Mouse (Mus musculus): ENCODE measurements around the gene Ggt5. TPM values are rescaled to one million over a fixed set of nuclear protein-coding genes. Genes with fewer than 3 reads are reported as not detected.

Ggt5 gene
- polyA plus RNA-seq, 2 experiments = 0.27 to 0.65 TPM

GRCm38 (mm10) chr10:75651381-75652068 lies 62.4 kb downstream of the Ggt5 start:
- TF ChIP-seq EP300 (IDR thresholded peaks at IDR 0.05; ENCODE audit: low read depth) = no peak
- TF ChIP-seq CTCF (IDR thresholded peaks at IDR 0.05; ENCODE audit: low read depth) = no peak
- Histone ChIP-seq H3K4me2 (ENCODE audit: low read depth) (no peak overlapping the region), H3K4me3 (ENCODE audit: insufficient read depth in 1 of 2, low read depth in 2 of 2, low read length in 2 of 2) (no peak overlapping the region), H3K27ac (no peak overlapping the region), H3K27me3 (ENCODE audit: control insufficient read depth, insufficient read depth, low read length) (no peaks in the 10 kb centered on the region), H3K4me1 (replicated peaks; ENCODE audit: control insufficient read depth in 2 of 2, insufficient read depth in 2 of 2, low read length in 1 of 2) (no peaks in the 10 kb centered on the region), H3K36me3 (replicated peaks; ENCODE audit: control insufficient read depth, insufficient read depth, low read depth) (peaks cover 28% of the 10 kb centered on the region), H3K9ac (replicated peaks) (no peak overlapping the region), H3K9me3 (ENCODE audit: control insufficient read depth, low read length) (no peaks in the 10 kb centered on the region)
- 90% methylated on average over 16 of the region's 16 CpGs for WGBS (ENCODE audit: insufficient replicate concordance)
- ATAC-seq (ENCODE audit: insufficient read depth) = no peak
- no peak for DNase-seq (ENCODE audit: low read depth in 3 of 3, low spot score in 3 of 3)

GRCm38 (mm10) chr10:75654053-75654452 lies 64.9 kb downstream of the Ggt5 start:
- 73% methylated on average over 4 of the region's 4 CpGs for WGBS (ENCODE audit: insufficient replicate concordance)
- TF ChIP-seq EP300 (IDR thresholded peaks at IDR 0.05; ENCODE audit: low read depth) (no peak), CTCF (IDR thresholded peaks at IDR 0.05; ENCODE audit: low read depth) (no peak)
- H3K27me3 ChIP-seq (ENCODE audit: control insufficient read depth, insufficient read depth, low read length) = no peaks in the 10 kb centered on the region
- no peak for DNase-seq (ENCODE audit: low read depth in 3 of 3, low spot score in 3 of 3)
- H3K4me1 ChIP-seq (replicated peaks; ENCODE audit: control insufficient read depth in 2 of 2, insufficient read depth in 2 of 2, low read length in 1 of 2) = no peaks in the 10 kb centered on the region
- no peak overlapping the region for H3K9ac ChIP-seq (replicated peaks)
- no peak for ATAC-seq (ENCODE audit: insufficient read depth)
- H3K27ac ChIP-seq = no peak overlapping the region
- H3K4me2 ChIP-seq (ENCODE audit: low read depth) = no peak overlapping the region
- no peak overlapping the region for H3K4me3 ChIP-seq (ENCODE audit: insufficient read depth in 1 of 2, low read depth in 2 of 2, low read length in 2 of 2)
- no peaks in the 10 kb centered on the region for H3K9me3 ChIP-seq (ENCODE audit: control insufficient read depth, low read length)
- peaks cover 35% of the 10 kb centered on the region for H3K36me3 ChIP-seq (replicated peaks; ENCODE audit: control insufficient read depth, insufficient read depth, low read depth)

- Histone ChIP-seq H3K9me3 (ENCODE audit: control insufficient read depth, low read length) (no peaks in the 10 kb centered on the region), H3K36me3 (replicated peaks; ENCODE audit: control insufficient read depth, insufficient read depth, low read depth) (peaks cover 40% of the 10 kb centered on the region)
- 87% methylated on average over 5 of the region's 5 CpGs for WGBS (ENCODE audit: insufficient replicate concordance)
Measured at GRCm38 (mm10) chr10:75657165-75657564, 68.0 kb downstream of the Ggt5 start.

GRCm38 (mm10) chr10:75657772-75658171 lies 68.6 kb downstream of the Ggt5 start:
- Histone ChIP-seq H3K4me1 (replicated peaks; ENCODE audit: control insufficient read depth in 2 of 2, insufficient read depth in 2 of 2, low read length in 1 of 2) (no peaks in the 10 kb centered on the region), H3K9ac (replicated peaks) (no peak overlapping the region), H3K9me3 (ENCODE audit: control insufficient read depth, low read length) (no peaks in the 10 kb centered on the region), H3K4me3 (ENCODE audit: insufficient read depth in 1 of 2, low read depth in 2 of 2, low read length in 2 of 2) (no peak overlapping the region), H3K36me3 (replicated peaks; ENCODE audit: control insufficient read depth, insufficient read depth, low read depth) (peaks cover 35% of the 10 kb centered on the region), H3K27me3 (ENCODE audit: control insufficient read depth, insufficient read depth, low read length) (no peaks in the 10 kb centered on the region), H3K27ac (no peak overlapping the region), H3K4me2 (ENCODE audit: low read depth) (no peak overlapping the region)
- no peak for ATAC-seq (ENCODE audit: insufficient read depth)
- no peak for TF ChIP-seq CTCF (IDR thresholded peaks at IDR 0.05; ENCODE audit: low read depth)
- 91% methylated on average over 7 of the region's 7 CpGs for WGBS (ENCODE audit: insufficient replicate concordance)
- no peak for DNase-seq (ENCODE audit: low read depth in 3 of 3, low spot score in 3 of 3)

More at GRCm38 (mm10) chr10:75657165-75657564, 68.0 kb downstream of the Ggt5 start:
- ATAC-seq (ENCODE audit: insufficient read depth) (no peak), DNase-seq (ENCODE audit: low read depth in 3 of 3, low spot score in 3 of 3) (no peak)
- H3K9ac ChIP-seq (replicated peaks) = no peak overlapping the region
- H3K4me2 ChIP-seq (ENCODE audit: low read depth) = no peak overlapping the region
- TF ChIP-seq CTCF (IDR thresholded peaks at IDR 0.05; ENCODE audit: low read depth) = no peak
- TF ChIP-seq EP300 (IDR thresholded peaks at IDR 0.05; ENCODE audit: low read depth) = no peak
- H3K27ac ChIP-seq = no peak overlapping the region
- H3K27me3 ChIP-seq (ENCODE audit: control insufficient read depth, insufficient read depth, low read length) = no peaks in the 10 kb centered on the region
- H3K4me1 ChIP-seq (replicated peaks; ENCODE audit: control insufficient read depth in 2 of 2, insufficient read depth in 2 of 2, low read length in 1 of 2) = no peaks in the 10 kb centered on the region
- H3K4me3 ChIP-seq (ENCODE audit: insufficient read depth in 1 of 2, low read depth in 2 of 2, low read length in 2 of 2) = no peak overlapping the region

GRCm38 (mm10) chr10:75661381-75661780 lies 72.2 kb downstream of the Ggt5 start:
- WGBS (ENCODE audit: insufficient replicate concordance) = 73% methylated on average over 6 of the region's 6 CpGs

More at GRCm38 (mm10) chr10:75661381-75661780, 72.2 kb downstream of the Ggt5 start:
- Histone ChIP-seq H3K9ac (replicated peaks) (no peak overlapping the region), H3K36me3 (replicated peaks; ENCODE audit: control insufficient read depth, insufficient read depth, low read depth) (peaks cover 20% of the 10 kb centered on the region), H3K27me3 (ENCODE audit: control insufficient read depth, insufficient read depth, low read length) (no peaks in the 10 kb centered on the region), H3K27ac (no peak overlapping the region), H3K4me1 (replicated peaks; ENCODE audit: control insufficient read depth in 2 of 2, insufficient read depth in 2 of 2, low read length in 1 of 2) (no peaks in the 10 kb centered on the region), H3K4me3 (ENCODE audit: insufficient read depth in 1 of 2, low read depth in 2 of 2, low read length in 2 of 2) (no peak overlapping the region), H3K9me3 (ENCODE audit: control insufficient read depth, low read length) (no peaks in the 10 kb centered on the region), H3K4me2 (ENCODE audit: low read depth) (no peak overlapping the region)
- TF ChIP-seq EP300 (IDR thresholded peaks at IDR 0.05; ENCODE audit: low read depth) = no peak
- TF ChIP-seq CTCF (IDR thresholded peaks at IDR 0.05; ENCODE audit: low read depth) = no peak
- no peak for ATAC-seq (ENCODE audit: insufficient read depth)
- DNase-seq (ENCODE audit: low read depth in 3 of 3, low spot score in 3 of 3) = no peak
